Mouse (Mus musculus) embryonic facial prominence, embryonic 13.5 days (tissue): ENCODE data around the gene Krtap4-9. TPM values are rescaled to one million over a fixed set of nuclear protein-coding genes. Genes with fewer than 3 reads are reported as not detected.

ENCODE experiments used
- polyA plus RNA-seq: library from polyadenylated mRNA; unstranded; fragments of >200 nt; fragmentation: Nextera tagmentation; extraction: Ambion mirVana; gene quantifications from 2 replicates; pipeline ENCODE4 v1.2.1, GENCODE M21; 2015

Krtap4-9 gene
- polyA plus RNA-seq, 1 experiment from 2014 or later = not detected

Other genes with a start within 250 kb of the Krtap4-9 start
- not detected in 2 replicates for gene Krt40, start 242.0 kb upstream of the Krtap4-9 start, polyA plus RNA-seq
- gene Krtap3-3, start 234.3 kb upstream of the Krtap4-9 start, polyA plus RNA-seq = not detected in 2 replicates
- gene Krtap3-2, start 228.3 kb upstream of the Krtap4-9 start, polyA plus RNA-seq = not detected in 2 replicates
- gene Gm11939, start 225.7 kb upstream of the Krtap4-9 start, polyA plus RNA-seq = not detected in 2 replicates
- gene Krtap3-1, start 218.6 kb upstream of the Krtap4-9 start, polyA plus RNA-seq = not detected in 2 replicates
- not detected in 2 replicates for gene Krtap1-5, start 204.2 kb upstream of the Krtap4-9 start, polyA plus RNA-seq
- not detected in 2 replicates for gene Krtap1-4, start 201.5 kb upstream of the Krtap4-9 start, polyA plus RNA-seq
- not detected in 2 replicates for gene Krtap1-3, start 193.9 kb upstream of the Krtap4-9 start, polyA plus RNA-seq
- gene Krtap9-3, start 187.1 kb upstream of the Krtap4-9 start, polyA plus RNA-seq = not detected in 2 replicates
- not detected in 2 replicates for gene Gm11938, start 181.9 kb upstream of the Krtap4-9 start, polyA plus RNA-seq
- not detected in 2 replicates for gene Gm11937, start 175.0 kb upstream of the Krtap4-9 start, polyA plus RNA-seq
- not detected in 2 replicates for gene Krtap2-4, start 170.4 kb upstream of the Krtap4-9 start, polyA plus RNA-seq
- not detected in 2 replicates for gene Gm11562, start 164.8 kb upstream of the Krtap4-9 start, polyA plus RNA-seq
- gene Krtap4-1, start 157.0 kb upstream of the Krtap4-9 start, polyA plus RNA-seq = not detected in 2 replicates
- not detected in 2 replicates for gene Krtap4-2, start 150.1 kb upstream of the Krtap4-9 start, polyA plus RNA-seq
- gene Krtap4-7, start 141.1 kb upstream of the Krtap4-9 start, polyA plus RNA-seq = not detected in 2 replicates
- gene Gm11555, start 135.0 kb upstream of the Krtap4-9 start, polyA plus RNA-seq = not detected in 2 replicates
- not detected in 2 replicates for gene Gm11563, start 126.2 kb upstream of the Krtap4-9 start, polyA plus RNA-seq
- not detected in 2 replicates for gene Krtap4-6, start 119.2 kb upstream of the Krtap4-9 start, polyA plus RNA-seq
- gene Gm14190, start 94.5 kb upstream of the Krtap4-9 start, polyA plus RNA-seq = not detected in 2 replicates
- gene Gm14180, start 50.9 kb upstream of the Krtap4-9 start, polyA plus RNA-seq = not detected in 2 replicates
- not detected in 2 replicates for gene Gm11595, start 12.3 kb upstream of the Krtap4-9 start, polyA plus RNA-seq
- not detected in 2 replicates for gene Krtap4-8, start 4.5 kb upstream of the Krtap4-9 start, polyA plus RNA-seq
- gene Gm11596, start 8.3 kb downstream of the Krtap4-9 start, polyA plus RNA-seq = not detected in 2 replicates
- not detected in 2 replicates for gene Gm11569, start 13.7 kb downstream of the Krtap4-9 start, polyA plus RNA-seq
- not detected in 2 replicates for gene Gm11554, start 19.2 kb downstream of the Krtap4-9 start, polyA plus RNA-seq
- gene Krtap4-13, start 24.7 kb downstream of the Krtap4-9 start, polyA plus RNA-seq = not detected in 2 replicates
- gene Gm11564, start 30.5 kb downstream of the Krtap4-9 start, polyA plus RNA-seq = not detected in 2 replicates
- gene 2300003K06Rik, start 52.9 kb downstream of the Krtap4-9 start, polyA plus RNA-seq = not detected in 2 replicates
- gene Krtap4-16, start 66.4 kb downstream of the Krtap4-9 start, polyA plus RNA-seq = not detected in 2 replicates
- not detected in 2 replicates for gene Gm11568, start 72.7 kb downstream of the Krtap4-9 start, polyA plus RNA-seq
- gene Gm11559, start 79.3 kb downstream of the Krtap4-9 start, polyA plus RNA-seq = not detected in 2 replicates
- not detected in 2 replicates for gene Krtap9-1, start 88.2 kb downstream of the Krtap4-9 start, polyA plus RNA-seq
- gene Gm11567, start 94.0 kb downstream of the Krtap4-9 start, polyA plus RNA-seq = not detected in 2 replicates
- not detected in 2 replicates for gene Krtap31-1, start 122.7 kb downstream of the Krtap4-9 start, polyA plus RNA-seq
- not detected in 2 replicates for gene Gm11565, start 129.6 kb downstream of the Krtap4-9 start, polyA plus RNA-seq
- gene Krtap31-2, start 151.1 kb downstream of the Krtap4-9 start, polyA plus RNA-seq = not detected in 2 replicates
- not detected in 2 replicates for gene Krtap9-5, start 163.3 kb downstream of the Krtap4-9 start, polyA plus RNA-seq
- gene Krtap29-1, start 193.9 kb downstream of the Krtap4-9 start, polyA plus RNA-seq = not detected in 2 replicates
- not detected in 2 replicates for gene Krtap16-1, start 201.4 kb downstream of the Krtap4-9 start, polyA plus RNA-seq
- gene Krtap17-1, start 208.8 kb downstream of the Krtap4-9 start, polyA plus RNA-seq = 0.48 TPM in 2 replicates
- not detected in 2 replicates for gene Krt33a, start 231.0 kb downstream of the Krtap4-9 start, polyA plus RNA-seq
- not detected in 2 replicates for gene Krt33b, start 244.7 kb downstream of the Krtap4-9 start, polyA plus RNA-seq